21 mouse cellular contexts compared by ENCODE assay signal in genomic region chr12:31966405-31966804, GRCm38 (mm10). TPM values are rescaled to one million over a fixed set of nuclear protein-coding genes. Genes with fewer than 3 reads are reported as not detected.
DNase-seq lines count a peak whose midpoint lies in the region; ATAC-seq and TF ChIP-seq lines count a peak whose summit lies in the region.
"Had no signal": no experiment of that assay in that cellular context is flagged by ENCODE, and none has a peak within 500 bp of the region (broad histone marks: within the 10 kb centered on the region; RNA-seq: fewer than 3 reads in every experiment).

No protein-coding gene starts in this region.

- H3K27me3 ChIP-seq in stomach, embryonic 15.5 days (replicated peaks): no peaks in the 10 kb centered on the region
- H3K27me3 ChIP-seq in stomach, postnatal 0 days (ENCODE audit: control insufficient read depth, insufficient read depth, low read length): no peaks in the 10 kb centered on the region
- no peaks in the 10 kb centered on the region for H3K27me3 ChIP-seq in liver, embryonic 16.5 days (ENCODE audit: control insufficient read depth, insufficient read depth, low read depth, low read length)
- H3K27me3 ChIP-seq: hindbrain, embryonic 13.5 days; limb, embryonic 13.5 days; neural tube, embryonic 15.5 days had no signal

- WGBS in stomach, embryonic 15.5 days: 74% methylated on average over 4 of the region's 4 CpGs
- 85% methylated on average over 4 of the region's 4 CpGs for WGBS in stomach, postnatal 0 days
- WGBS in liver, embryonic 16.5 days (ENCODE audit: insufficient replicate concordance): 25% methylated on average over 4 of the region's 4 CpGs

- no peak for TF ChIP-seq CTCF in stomach, postnatal 0 days (IDR thresholded peaks at IDR 0.05; ENCODE audit: low read depth)

- TF ChIP-seq EP300 in stomach, postnatal 0 days (optimal IDR thresholded peaks at IDR 0.05): no peak

- no peak overlapping the region for H3K4me3 ChIP-seq in stomach, embryonic 15.5 days (replicated peaks)
- no peak overlapping the region for H3K4me3 ChIP-seq in stomach, postnatal 0 days (ENCODE audit: low read depth, low read length)
- H3K4me3 ChIP-seq in liver, embryonic 16.5 days (ENCODE audit: low read depth, low read length): no peak overlapping the region
- H3K4me3 ChIP-seq: hindbrain, embryonic 13.5 days; limb, embryonic 13.5 days; neural tube, embryonic 15.5 days had no signal

- no peaks in the 10 kb centered on the region for H3K36me3 ChIP-seq in stomach, embryonic 15.5 days
- no peaks in the 10 kb centered on the region; the same call in 1 of the 2 replicates for H3K36me3 ChIP-seq in stomach, postnatal 0 days (ENCODE audit: control insufficient read depth, insufficient read depth, low read length)
- peaks cover 29% of the 10 kb centered on the region for H3K36me3 ChIP-seq in liver, embryonic 16.5 days (ENCODE audit: control insufficient read depth, insufficient read depth)
- H3K36me3 ChIP-seq: limb, embryonic 13.5 days had no signal

- no peak overlapping the region for H3K27ac ChIP-seq in stomach, embryonic 15.5 days
- no peak overlapping the region for H3K27ac ChIP-seq in stomach, postnatal 0 days (replicated peaks)
- H3K27ac ChIP-seq in liver, embryonic 16.5 days (ENCODE audit: low read length): peak overlapping the region; percentile 94
- H3K27ac ChIP-seq: hindbrain, embryonic 13.5 days; limb, embryonic 13.5 days; neural tube, embryonic 15.5 days had no signal

- no peaks in the 10 kb centered on the region; the same call in 1 of the 2 replicates for H3K4me1 ChIP-seq in stomach, embryonic 15.5 days
- H3K4me1 ChIP-seq in stomach, postnatal 0 days (replicated peaks; ENCODE audit: control insufficient read depth, insufficient read depth): no peaks in the 10 kb centered on the region
- H3K4me1 ChIP-seq in liver, embryonic 16.5 days (ENCODE audit: control insufficient read depth, low read depth, low read length): peaks cover 25% of the 10 kb centered on the region
- H3K4me1 ChIP-seq: hindbrain, embryonic 13.5 days had no signal

- no peak for DNase-seq in stomach, postnatal 0 days (ENCODE audit: low spot score)
- DNase-seq in frontal cortex, postnatal 36 days (ENCODE audit: low spot score in 2 of 2): no peak
- no peak for DNase-seq in ovary, postnatal 14 days (ENCODE audit: low spot score)
- DNase-seq in layer of hippocampus, postnatal 10 days (ENCODE audit: low spot score in 2 of 2): no peak
- DNase-seq: adrenal gland, adult 8-10 months; cerebellum, adult 11-12 months; cerebellum, postnatal 36 days; heart, postnatal 10 days; kidney, adult 2 months; kidney, postnatal 14 days; right cerebral cortex, postnatal 14 days; thymus, postnatal 14 days had no signal

- peak; percentile 60; the same call in 1 of the 2 replicates for ATAC-seq in stomach, embryonic 15.5 days (ENCODE audit: insufficient read depth, low FRiP score, low read depth)
- ATAC-seq in stomach, postnatal 0 days (ENCODE audit: low FRiP score, low TSS enrichment): no peak
- peak; percentile 78 for ATAC-seq in erythroid progenitor cell, adult 5-6 weeks (replicated peaks; ENCODE audit: low FRiP score, poor library complexity, severe bottlenecking)
- peak; percentile 86 for ATAC-seq in liver, embryonic 16.5 days (ENCODE audit: low read depth)
- ATAC-seq: inflammation-experienced regulatory T-cells, adult 6 months; midbrain, embryonic 16.5 days had no signal

- H3K9me3 ChIP-seq in stomach, embryonic 15.5 days: no peaks in the 10 kb centered on the region
- H3K9me3 ChIP-seq in stomach, postnatal 0 days (ENCODE audit: control insufficient read depth, low read length): no peaks in the 10 kb centered on the region
- H3K9me3 ChIP-seq in liver, embryonic 16.5 days (replicated peaks; ENCODE audit: control insufficient read depth, low read length): no peaks in the 10 kb centered on the region
- H3K9me3 ChIP-seq: hindbrain, embryonic 13.5 days; limb, embryonic 13.5 days; neural tube, embryonic 15.5 days had no signal

- no peak overlapping the region for H3K4me2 ChIP-seq in stomach, embryonic 15.5 days
- no peak overlapping the region for H3K4me2 ChIP-seq in stomach, postnatal 0 days (replicated peaks; ENCODE audit: low read depth)
- H3K4me2 ChIP-seq in liver, embryonic 16.5 days (ENCODE audit: low read depth, low read length): peak overlapping the region; percentile 26
- H3K4me2 ChIP-seq: heart, embryonic 11.5 days; hindbrain, embryonic 13.5 days; limb, embryonic 13.5 days; neural tube, embryonic 15.5 days had no signal

- H3K9ac ChIP-seq in stomach, embryonic 15.5 days: no peak overlapping the region
- no peak overlapping the region for H3K9ac ChIP-seq in stomach, postnatal 0 days (ENCODE audit: low read length)
- peak overlapping the region; percentile 49 for H3K9ac ChIP-seq in liver, embryonic 16.5 days (ENCODE audit: low read depth, low read length)
- H3K9ac ChIP-seq: hindbrain, embryonic 13.5 days; limb, embryonic 13.5 days; neural tube, embryonic 15.5 days had no signal

RNA-seq across cellular contexts. Expression of gene Hbp1, which starts 16.1 kb away (rescaled TPM):
- 97.8 and 99.6 TPM in 2 replicates for polyA plus RNA-seq in stomach, embryonic 15.5 days (2015; fragmentation: Nextera tagmentation; extraction: Ambion mirVana)
- 75.2 and 81.5 TPM in 2 replicates for polyA plus RNA-seq in stomach, postnatal 0 days (2015; fragmentation: Nextera tagmentation; extraction: Ambion mirVana)
- total RNA-seq in erythroid progenitor cell, adult 5-6 weeks (2015; ENCODE audit: low replicate concordance): 73.9 and 109 TPM in 2 replicates
- 71.8 and 72.6 TPM in 2 replicates for total RNA-seq in erythroid progenitor cell, adult 5-6 weeks (2017; ENCODE audit: low replicate concordance)
- polyA plus RNA-seq in liver, embryonic 16.5 days (2015; fragmentation: Nextera tagmentation; extraction: Ambion mirVana): 51.5 and 58.8 TPM in 2 replicates
- total RNA-seq in layer of hippocampus, postnatal 10 days (2021): 10 to 100 TPM; 24.4 to 25.3 TPM
